Mouse (Mus musculus) neural tube, embryonic 11.5 days (tissue): ENCODE measurements around the gene Apof. TPM values are rescaled to one million over a fixed set of nuclear protein-coding genes. Genes with fewer than 3 reads are reported as not detected.
"Not testable (repeated sequence)": the region's sequence is repeated elsewhere in the genome, so short reads cannot be mapped to it uniquely, and the experiment has no call there.

Experiments
- ATAC-seq: fragments of 200-750 bp; cut with Nextera tagmentation; 2 replicates; pipeline ENCODE4 v1.8.0; 2017; ENCODE audit warnings: moderate number of reproducible peaks, mild to moderate bottlenecking, moderate TSS enrichment, moderate library complexity; ENCODE audit not compliant: insufficient read depth, low FRiP score, low TSS enrichment
- DNase-seq: peaks from one replicate; pipeline ENCODE4 v3.0.0-alpha.2; 2015; ENCODE audit warnings: low spot score
- H3K27ac ChIP-seq: fragments of 300-500 bp; sonication (generic); 2 replicates; pipeline ENCODE4 v1.5.1; 2014; ENCODE audit warnings: low read depth, mild to moderate bottlenecking, low read length
- H3K27me3 ChIP-seq: fragments of 300-500 bp; sonication (generic); 2 replicates; pipeline ENCODE4 v1.6.1; 2014; ENCODE audit warnings: mild to moderate bottlenecking, low read length, mixed read lengths; ENCODE audit not compliant: control insufficient read depth, insufficient read depth
- H3K36me3 ChIP-seq: fragments of 300-500 bp; sonication (generic); 2 replicates; pipeline ENCODE4 v1.6.1; 2014; ENCODE audit warnings: mild to moderate bottlenecking, low read length, moderate library complexity, mixed read lengths; ENCODE audit not compliant: control insufficient read depth, insufficient read depth
- H3K4me1 ChIP-seq: fragments of 300-500 bp; sonication (generic); 2 replicates; pipeline ENCODE4 v1.6.1; 2014; ENCODE audit warnings: low read length, mixed read lengths; ENCODE audit not compliant: control insufficient read depth, insufficient read depth
- H3K4me2 ChIP-seq: fragments of 300-500 bp; sonication (generic); 2 replicates; pipeline ENCODE4 v1.6.1; 2014; ENCODE audit warnings: low read depth, mild to moderate bottlenecking, moderate library complexity
- H3K4me3 ChIP-seq: fragments of 300-500 bp; sonication (generic); 2 replicates; pipeline ENCODE4 v1.5.1; 2014; ENCODE audit warnings: low read depth, low read length
- H3K9ac ChIP-seq: fragments of 300-500 bp; sonication (generic); 2 replicates; pipeline ENCODE4 v1.6.1; 2014; ENCODE audit warnings: mild to moderate bottlenecking, low read length
- H3K9me3 ChIP-seq: fragments of 300-500 bp; sonication (generic); 2 replicates; pipeline ENCODE4 v1.6.1; 2016; ENCODE audit warnings: low read length; ENCODE audit not compliant: control insufficient read depth
- WGBS: fragments of 180-500 bp; shearing (Covaris S2); extraction: QIAGEN DNeasy Blood & Tissue Kit; methylation state at CpG from one replicate; pipeline ENCODE4 v1.1.7; 2014; 5-methylcytosine and 5-hydroxymethylcytosine counted together
- polyA plus RNA-seq: library from polyadenylated mRNA; unstranded; fragments of >200 nt; fragmentation: Nextera tagmentation; extraction: Ambion mirVana; gene quantifications from 2 replicates; pipeline ENCODE4 v1.2.1, GENCODE M21; 2014

Gene Apof
- polyA plus RNA-seq, 1 experiment from 2014 or later, result not detected

GRCm38 (mm10) chr10:128247020-128247732 is 21.3 kb upstream of the Apof start:
- peaks cover 51% of the 10 kb centered on the region for H3K36me3 ChIP-seq
- DNase-seq (no peak), ATAC-seq (no peak)
- no peaks in the 10 kb centered on the region for H3K27me3 ChIP-seq
- H3K9me3 ChIP-seq, result no peaks in the 10 kb centered on the region
- H3K9ac ChIP-seq, result no peak overlapping the region
- H3K4me3 ChIP-seq, result no peak overlapping the region
- H3K4me1 ChIP-seq, result no peaks in the 10 kb centered on the region
- 84% methylated on average over 17 of the region's 17 CpGs for WGBS
- no peak overlapping the region for H3K4me2 ChIP-seq
- 0 out of 2 replicates have a peak overlapping the region, but pooled peaks have one; percentile 17 for H3K27ac ChIP-seq

- no peaks in the 10 kb centered on the region for H3K4me1 ChIP-seq
- no peak overlapping the region for H3K9ac ChIP-seq
- H3K36me3 ChIP-seq, result peaks cover 46% of the 10 kb centered on the region
- H3K4me2 ChIP-seq, result no peak overlapping the region
- no peak overlapping the region for H3K27ac ChIP-seq
- DNase-seq (no peak), ATAC-seq (no peak)
- H3K9me3 ChIP-seq, result no peaks in the 10 kb centered on the region
- H3K27me3 ChIP-seq, result no peaks in the 10 kb centered on the region
- H3K4me3 ChIP-seq, result no peak overlapping the region
- WGBS, result 92% methylated on average over 13 of the region's 13 CpGs
Observed at GRCm38 (mm10) chr10:128250565-128250964, 17.9 kb upstream of the Apof start.

GRCm38 (mm10) chr10:128253677-128254255 is 14.7 kb upstream of the Apof start, which contains the start of gene Apon:
Gene Apon, plus strand, starts transcription at chr10:128254096.
- Histone ChIP-seq H3K9ac (no peak within 1 kb of the TSS), H3K4me1 (no peaks in the 10 kb centered on the region), H3K9me3 (no peaks in the 10 kb centered on the region), H3K36me3 (peaks cover 33% of the 10 kb centered on the region), H3K4me2 (no peak within 1 kb of the TSS), H3K27ac (no peak within 1 kb of the TSS), H3K4me3 (no peak within 1 kb of the TSS), H3K27me3 (no peaks in the 10 kb centered on the region)
- WGBS, result 90% methylated on average over 4 of the region's 4 CpGs
- ATAC-seq (no peak), DNase-seq (no peak)

GRCm38 (mm10) chr10:128255925-128256324 is 12.5 kb upstream of the Apof start:
- DNase-seq (no peak), ATAC-seq (no peak)
- H3K4me3 ChIP-seq, result no peak overlapping the region
- H3K9ac ChIP-seq, result no peak overlapping the region
- no peaks in the 10 kb centered on the region for H3K4me1 ChIP-seq
- 91% methylated on average over 8 of the region's 8 CpGs for WGBS
- peaks cover 16% of the 10 kb centered on the region for H3K36me3 ChIP-seq
- H3K9me3 ChIP-seq, result no peaks in the 10 kb centered on the region
- no peaks in the 10 kb centered on the region for H3K27me3 ChIP-seq
- no peak overlapping the region for H3K27ac ChIP-seq
- H3K4me2 ChIP-seq, result no peak overlapping the region

GRCm38 (mm10) chr10:128256328-128256727 is 12.1 kb upstream of the Apof start:
- ATAC-seq, result no peak
- Histone ChIP-seq H3K9ac (no peak overlapping the region), H3K27ac (no peak overlapping the region), H3K4me1 (no peaks in the 10 kb centered on the region), H3K36me3 (peaks cover 12% of the 10 kb centered on the region), H3K4me2 (no peak overlapping the region), H3K9me3 (no peaks in the 10 kb centered on the region), H3K27me3 (no peaks in the 10 kb centered on the region), H3K4me3 (no peak overlapping the region)
- DNase-seq, result no peak
- WGBS, result 74% methylated on average over 8 of the region's 8 CpGs

- no peaks in the 10 kb centered on the region for H3K36me3 ChIP-seq
- H3K9me3 ChIP-seq, result no peaks in the 10 kb centered on the region
- H3K4me3 ChIP-seq, result no peak overlapping the region
- no peaks in the 10 kb centered on the region for H3K27me3 ChIP-seq
- DNase-seq (no peak), ATAC-seq (no peak)
- H3K27ac ChIP-seq, result no peak overlapping the region
- no peaks in the 10 kb centered on the region for H3K4me1 ChIP-seq
- no peak overlapping the region for H3K9ac ChIP-seq
- no peak overlapping the region for H3K4me2 ChIP-seq
- WGBS, result 83% methylated on average over 4 of the region's 4 CpGs
Observed at GRCm38 (mm10) chr10:128258953-128259352, 9.5 kb upstream of the Apof start.

- no peak overlapping the region for H3K4me3 ChIP-seq
- no peaks in the 10 kb centered on the region for H3K4me1 ChIP-seq
- 85% methylated on average over 5 of the region's 5 CpGs for WGBS
- no peak overlapping the region for H3K4me2 ChIP-seq
- DNase-seq (no peak), ATAC-seq (no peak)
- H3K9ac ChIP-seq, result no peak overlapping the region
- no peaks in the 10 kb centered on the region for H3K36me3 ChIP-seq
- H3K27me3 ChIP-seq, result no peaks in the 10 kb centered on the region
- no peak overlapping the region for H3K27ac ChIP-seq
- H3K9me3 ChIP-seq, result no peaks in the 10 kb centered on the region
Observed at GRCm38 (mm10) chr10:128259946-128260345, 8.5 kb upstream of the Apof start.

- H3K4me1 ChIP-seq, H3K36me3 ChIP-seq: not testable (repeated sequence)
- WGBS, result 86% methylated on average over 7 of the region's 7 CpGs
Observed at GRCm38 (mm10) chr10:128260376-128260775, 8.1 kb upstream of the Apof start.

GRCm38 (mm10) chr10:128262300-128262699 is 6.2 kb upstream of the Apof start:
- Histone ChIP-seq H3K27ac (no peak overlapping the region), H3K9ac (no peak overlapping the region), H3K9me3 (no peaks in the 10 kb centered on the region), H3K4me1 (no peaks in the 10 kb centered on the region), H3K36me3 (no peaks in the 10 kb centered on the region), H3K27me3 (no peaks in the 10 kb centered on the region), H3K4me3 (no peak overlapping the region), H3K4me2 (no peak overlapping the region)
- ATAC-seq (no peak), DNase-seq (no peak)
- 86% methylated on average over 22 of the region's 22 CpGs for WGBS

More at GRCm38 (mm10) chr10:128260376-128260775, 8.1 kb upstream of the Apof start:
- not testable (repeated sequence) for ATAC-seq, H3K9me3 ChIP-seq, H3K27me3 ChIP-seq, DNase-seq, H3K4me3 ChIP-seq, H3K4me2 ChIP-seq, H3K9ac ChIP-seq, H3K27ac ChIP-seq
